Mouse (Mus musculus): ENCODE measurements around the gene Trappc13.

The Trappc13 gene

DNA sequence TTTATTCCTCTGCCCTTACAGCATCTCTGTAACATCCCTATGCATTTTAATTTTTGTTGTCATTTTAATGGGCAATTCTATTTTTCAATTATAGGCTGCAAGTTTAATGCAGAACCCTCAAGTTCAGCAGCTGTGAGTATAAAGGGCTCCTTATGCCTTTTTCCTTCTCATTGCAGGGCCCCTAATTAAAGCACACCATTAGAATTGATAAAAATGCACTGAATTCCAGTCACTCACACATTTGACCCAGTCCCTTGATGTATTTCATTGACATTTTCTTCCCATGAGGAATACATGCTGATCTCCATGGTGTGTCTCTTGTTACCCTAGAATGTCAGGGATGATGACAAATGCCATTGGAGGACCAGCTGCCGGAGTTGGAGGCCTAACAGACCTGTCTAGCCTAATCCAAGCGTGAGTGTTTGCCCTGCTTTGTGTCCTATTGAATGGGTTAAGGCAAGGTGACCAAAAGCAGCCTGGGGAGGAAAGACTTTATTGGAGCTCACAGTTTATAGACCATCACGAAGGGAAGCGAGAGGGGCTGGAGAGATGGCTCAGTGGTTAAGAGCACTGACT, 43.7 kb downstream of the Trappc13 start:
- TF ChIP-seq GATA4 (IDR thresholded peaks at IDR 0.05; ENCODE audit: insufficient replicate concordance, low read length): no peak

DNA sequence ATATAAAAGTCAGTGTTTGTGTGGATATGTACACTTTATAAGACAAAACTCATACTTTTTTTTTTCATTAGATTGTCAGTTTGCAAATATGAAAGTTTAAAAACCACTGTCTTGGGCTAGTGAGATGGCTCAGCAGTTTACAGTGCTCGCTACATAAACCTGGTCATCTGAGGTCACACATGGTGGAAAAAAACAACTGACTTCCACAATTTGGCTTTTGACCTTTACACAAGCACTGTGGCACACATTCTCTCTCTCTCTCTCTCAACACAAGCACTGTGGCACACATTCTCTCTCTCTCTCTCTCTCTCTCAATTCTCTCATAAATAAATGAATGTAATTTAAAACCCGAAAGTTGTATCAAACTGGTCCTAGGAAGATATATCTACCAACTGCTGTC, 45.7 kb downstream of the Trappc13 start:
- no peak for TF ChIP-seq GATA4 (IDR thresholded peaks at IDR 0.05; ENCODE audit: insufficient replicate concordance, low read length)

DNA sequence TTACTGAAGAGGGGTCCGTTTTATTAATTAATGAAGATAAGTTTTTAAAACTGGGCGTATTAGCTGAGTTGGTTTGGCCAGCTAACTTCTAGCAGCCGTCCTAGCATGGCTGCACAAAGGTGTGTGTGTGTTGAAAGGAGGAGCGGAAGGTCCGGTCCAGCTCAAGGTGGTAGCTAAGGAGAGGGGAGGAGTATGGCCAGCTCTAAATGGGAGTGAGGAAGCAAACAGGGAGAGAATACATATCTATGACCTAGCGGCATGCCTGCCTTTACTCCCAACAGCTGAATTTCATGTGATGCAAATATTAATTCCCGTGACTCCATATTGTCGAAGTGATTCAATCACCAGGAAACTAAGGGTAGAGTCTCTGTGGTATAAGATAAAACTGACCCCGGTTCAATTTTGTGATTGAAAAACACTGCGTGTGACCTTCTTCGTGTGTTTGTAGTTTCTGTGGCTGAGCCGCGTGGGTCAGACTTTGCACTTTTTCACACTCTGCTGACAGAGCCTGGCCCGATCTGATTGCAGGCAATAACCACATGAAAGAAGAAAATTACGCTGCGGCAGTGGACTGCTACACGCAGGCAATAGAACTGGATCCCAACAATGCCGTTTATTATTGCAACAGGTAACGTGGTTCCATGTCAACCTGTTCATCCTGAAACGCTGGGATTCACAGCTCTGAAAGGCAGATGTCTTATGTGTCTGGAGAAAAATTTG, 54.4 kb downstream of the Trappc13 start:
- TF ChIP-seq GATA4 (IDR thresholded peaks at IDR 0.05; ENCODE audit: insufficient replicate concordance, low read length): no peak

DNA sequence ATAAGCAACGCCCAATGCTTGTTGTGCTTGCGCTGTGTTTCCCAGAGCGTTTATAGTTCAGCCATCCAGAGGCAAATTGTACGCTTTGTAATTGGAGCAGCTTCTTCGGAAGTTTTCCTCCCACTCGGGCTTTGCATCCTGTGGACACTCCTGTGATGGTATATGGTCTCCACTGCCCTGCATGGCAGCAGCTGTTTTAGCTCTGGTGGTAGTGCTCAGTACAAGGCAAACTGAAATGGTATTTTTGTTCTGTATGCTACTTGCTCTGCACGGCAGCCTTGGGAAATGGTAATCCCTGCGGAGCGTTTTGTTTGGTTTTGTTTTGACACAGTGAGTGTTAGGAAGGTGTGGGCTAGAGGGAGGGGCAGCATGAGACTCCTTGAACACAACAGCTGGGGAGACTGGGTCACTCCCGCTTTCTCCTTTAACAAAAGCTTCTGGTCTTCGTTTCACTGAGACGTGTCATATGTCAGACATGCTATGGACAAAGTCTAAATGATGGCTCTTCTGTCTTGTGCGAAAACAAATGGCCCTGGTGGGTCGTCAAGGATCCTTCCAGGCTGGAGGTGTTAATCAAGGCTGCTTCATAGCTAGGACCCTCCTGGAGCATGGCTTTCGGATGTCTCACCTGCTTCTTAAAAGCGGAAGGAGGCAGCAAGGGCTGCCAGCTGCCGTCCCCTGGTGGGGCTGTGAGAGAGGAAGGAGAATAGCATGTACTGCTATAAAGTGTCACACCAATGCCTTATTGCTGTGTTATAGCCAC, 56.0 kb downstream of the Trappc13 start:
- no peak for TF ChIP-seq GATA4 (IDR thresholded peaks at IDR 0.05; ENCODE audit: insufficient replicate concordance, low read length)

DNA sequence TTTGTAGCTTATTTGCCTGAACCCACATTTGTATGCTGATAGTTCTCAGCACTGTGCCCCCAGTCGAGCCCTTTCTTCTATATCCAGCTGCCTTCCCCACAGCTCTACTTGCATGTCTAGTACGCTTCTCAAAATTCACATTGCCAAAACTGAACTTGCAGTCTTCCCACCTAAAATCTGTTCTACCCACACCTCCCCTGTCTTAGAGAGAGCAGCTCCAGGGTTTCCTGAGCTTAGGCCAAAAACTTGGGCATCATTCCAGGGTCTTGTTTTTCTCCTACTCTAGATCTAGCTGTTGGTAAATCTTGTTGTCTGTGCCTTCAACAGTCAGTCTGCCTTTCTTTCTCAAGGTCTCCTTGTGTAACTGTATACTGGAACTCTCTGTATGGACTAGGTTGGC, 63.4 kb downstream of the Trappc13 start:
- no peak for TF ChIP-seq GATA4 (IDR thresholded peaks at IDR 0.05; ENCODE audit: insufficient replicate concordance, low read length)

DNA sequence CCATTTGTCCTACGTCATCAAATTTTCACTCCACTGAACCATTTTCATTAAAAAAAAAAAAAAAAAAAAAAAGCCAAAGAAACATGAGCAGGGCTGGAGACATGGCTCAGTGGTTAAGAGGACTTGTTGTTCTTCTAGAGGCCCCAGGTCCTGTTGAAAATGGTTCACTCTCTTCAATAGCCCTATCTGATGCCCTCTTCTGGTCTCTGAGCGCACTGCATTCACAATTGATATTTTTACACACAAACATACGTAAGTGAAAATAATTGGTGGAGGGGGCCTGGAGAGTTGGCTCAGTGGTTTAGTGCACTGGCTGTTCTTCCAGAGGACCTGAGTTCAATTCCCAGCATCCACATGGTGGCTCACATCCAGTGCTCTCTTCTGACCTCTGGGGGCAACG, 64.5 kb downstream of the Trappc13 start:
- TF ChIP-seq GATA4 (IDR thresholded peaks at IDR 0.05; ENCODE audit: insufficient replicate concordance, low read length): no peak

DNA sequence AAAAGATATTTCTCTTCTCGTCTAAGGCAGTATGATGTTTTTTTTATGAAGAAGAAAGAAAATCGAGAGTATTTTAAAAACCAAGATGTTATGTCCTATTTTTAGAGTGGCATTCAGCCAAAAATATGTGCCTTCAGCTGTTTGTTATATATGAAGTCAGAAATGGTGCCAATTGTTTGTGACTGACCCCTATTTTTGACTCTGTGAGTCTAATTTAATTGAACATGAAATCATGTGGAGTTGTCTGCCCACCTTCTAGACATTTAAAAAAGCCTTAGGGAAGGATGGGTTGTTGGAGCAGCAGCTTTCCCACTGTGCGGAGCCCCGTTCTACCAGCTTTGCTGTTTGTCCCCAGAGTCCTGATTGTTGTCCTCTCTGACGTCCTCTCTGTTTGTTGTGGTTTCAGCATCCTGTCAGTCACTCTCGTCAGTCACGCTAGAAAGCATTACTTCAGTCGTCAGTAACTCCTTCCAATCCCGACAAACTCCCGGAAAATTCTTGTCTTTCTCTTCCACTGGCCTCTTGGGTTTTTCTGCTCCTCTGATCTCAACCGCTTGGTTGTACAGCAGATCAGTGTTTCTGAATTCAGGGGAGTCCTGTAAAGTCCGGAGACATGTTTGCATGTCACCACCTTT, 65.9 kb downstream of the Trappc13 start:
- TF ChIP-seq GATA4 (IDR thresholded peaks at IDR 0.05; ENCODE audit: insufficient replicate concordance, low read length): no peak

DNA sequence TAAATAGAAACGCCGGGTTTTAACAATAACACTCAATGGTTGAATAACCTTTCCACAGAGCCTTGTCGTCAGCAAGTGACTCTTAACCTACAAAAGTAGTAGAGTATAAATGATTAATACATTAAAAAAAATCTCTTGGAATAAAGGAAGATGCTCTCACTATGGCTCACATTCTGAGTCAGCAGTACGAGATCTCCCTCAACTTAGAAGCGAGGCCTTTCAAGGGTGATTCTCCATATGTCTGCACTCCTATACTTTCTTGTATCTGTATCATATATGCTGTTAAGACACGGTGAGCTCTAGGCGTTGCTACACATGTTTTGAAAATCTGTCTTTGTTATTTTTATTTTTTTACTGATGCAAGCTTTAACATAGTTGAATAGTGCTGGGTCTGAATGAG, 67.7 kb downstream of the Trappc13 start:
- TF ChIP-seq GATA4 (IDR thresholded peaks at IDR 0.05; ENCODE audit: insufficient replicate concordance, low read length): no peak

DNA sequence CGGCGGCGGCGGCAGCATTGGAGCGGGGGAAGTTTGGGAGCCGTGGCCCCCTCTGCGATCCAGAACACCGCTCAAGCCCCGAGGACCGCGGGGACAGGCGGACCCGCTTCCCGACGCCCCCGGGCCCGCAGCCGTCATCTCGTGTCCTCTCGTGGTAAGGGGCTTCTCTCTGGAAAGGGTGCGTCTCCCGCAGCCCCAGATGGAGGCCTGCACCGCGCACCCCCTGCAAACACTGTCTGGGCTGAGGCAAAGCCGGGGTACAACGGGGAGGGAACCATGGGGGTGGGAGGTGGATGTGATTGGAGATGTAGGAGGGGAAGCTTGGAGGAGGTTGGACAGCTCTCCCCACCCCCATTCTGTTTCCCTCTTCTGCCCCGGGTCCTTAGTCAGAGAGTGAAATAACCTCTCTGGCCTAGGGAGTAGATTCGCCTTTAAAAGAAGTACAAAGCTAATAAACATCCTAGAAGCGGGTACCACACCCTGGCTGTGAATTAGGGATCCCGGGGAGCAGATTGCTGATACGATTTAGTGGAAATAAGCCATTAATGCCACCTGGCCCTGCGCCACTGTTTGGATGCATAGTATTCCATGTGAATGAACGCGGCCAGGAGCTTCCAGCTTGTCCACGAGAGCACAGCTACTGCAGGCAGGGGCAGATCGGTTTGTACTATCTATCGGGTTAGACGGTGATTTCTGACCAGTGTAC, 68.3 kb downstream of the Trappc13 start:
- no peak for TF ChIP-seq GATA4 (IDR thresholded peaks at IDR 0.05; ENCODE audit: insufficient replicate concordance, low read length)

DNA sequence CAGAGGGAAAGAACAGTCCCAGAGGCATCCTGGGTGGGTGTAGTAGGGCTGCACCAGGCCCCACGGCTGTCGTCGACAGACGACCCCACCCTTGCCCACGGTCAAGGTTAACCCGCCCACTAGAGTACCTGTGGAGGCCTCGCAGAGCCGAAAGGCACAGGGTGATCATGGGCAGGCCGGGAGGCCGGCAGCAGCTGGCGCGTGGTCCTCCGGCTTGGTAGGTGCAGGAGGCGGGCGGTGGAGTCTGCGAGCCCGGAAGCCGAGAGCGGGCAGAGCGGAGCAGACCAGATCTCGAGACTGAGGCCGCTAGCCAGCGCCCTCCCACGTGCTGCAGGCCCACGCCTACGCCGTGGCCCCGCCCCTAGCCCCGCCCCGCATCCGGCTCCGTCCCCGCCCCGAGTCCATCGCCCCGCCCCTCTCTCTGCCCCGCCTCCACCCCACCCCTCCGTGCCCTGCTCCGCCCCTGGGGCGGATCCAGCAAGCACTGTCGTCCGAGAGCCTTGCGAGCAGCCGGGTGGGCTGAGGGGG, 68.9 kb downstream of the Trappc13 start, which contains the start of the genes Nln and Sgtb:
Gene Nln, minus strand, starts transcription at position 327 of the 528 bp plus-strand sequence.
Gene Sgtb, plus strand, starts transcription at position 454 of the 528 bp plus-strand sequence.
- TF ChIP-seq GATA4 (IDR thresholded peaks at IDR 0.05; ENCODE audit: insufficient replicate concordance, low read length): no peak; the same call in 1 of the 2 replicates

DNA sequence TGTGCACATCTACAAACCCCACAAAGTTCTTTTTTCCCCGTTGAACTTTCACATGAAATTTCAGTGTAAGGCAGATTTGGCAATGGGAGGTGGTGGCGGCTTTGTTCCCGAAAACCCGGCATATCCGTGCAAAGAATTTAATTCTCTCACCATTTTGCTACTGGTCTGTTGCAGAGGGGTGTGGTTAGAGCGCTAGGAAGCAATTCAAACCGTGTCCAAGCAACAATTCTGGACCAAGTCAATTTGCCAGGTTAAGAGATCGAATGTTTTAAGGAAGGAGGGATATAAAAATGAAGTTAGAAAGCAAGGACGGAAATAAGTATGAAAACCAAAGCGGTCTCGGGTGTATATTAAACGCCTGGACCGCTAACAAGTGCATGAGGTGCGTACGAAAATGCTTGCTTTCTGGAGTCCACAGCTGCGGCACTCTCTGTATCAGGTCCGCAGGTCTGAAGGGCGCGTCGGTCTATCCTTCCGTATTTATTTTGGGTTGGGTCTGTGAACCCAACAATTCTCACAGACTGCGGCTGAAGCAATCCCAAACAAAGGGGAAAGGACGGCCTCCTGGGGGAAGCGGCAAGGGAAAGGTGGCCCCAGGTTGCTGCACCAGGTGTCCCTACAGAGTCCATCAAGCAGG, 69.5 kb downstream of the Trappc13 start:
- no peak for TF ChIP-seq GATA4 (IDR thresholded peaks at IDR 0.05; ENCODE audit: insufficient replicate concordance, low read length)

DNA sequence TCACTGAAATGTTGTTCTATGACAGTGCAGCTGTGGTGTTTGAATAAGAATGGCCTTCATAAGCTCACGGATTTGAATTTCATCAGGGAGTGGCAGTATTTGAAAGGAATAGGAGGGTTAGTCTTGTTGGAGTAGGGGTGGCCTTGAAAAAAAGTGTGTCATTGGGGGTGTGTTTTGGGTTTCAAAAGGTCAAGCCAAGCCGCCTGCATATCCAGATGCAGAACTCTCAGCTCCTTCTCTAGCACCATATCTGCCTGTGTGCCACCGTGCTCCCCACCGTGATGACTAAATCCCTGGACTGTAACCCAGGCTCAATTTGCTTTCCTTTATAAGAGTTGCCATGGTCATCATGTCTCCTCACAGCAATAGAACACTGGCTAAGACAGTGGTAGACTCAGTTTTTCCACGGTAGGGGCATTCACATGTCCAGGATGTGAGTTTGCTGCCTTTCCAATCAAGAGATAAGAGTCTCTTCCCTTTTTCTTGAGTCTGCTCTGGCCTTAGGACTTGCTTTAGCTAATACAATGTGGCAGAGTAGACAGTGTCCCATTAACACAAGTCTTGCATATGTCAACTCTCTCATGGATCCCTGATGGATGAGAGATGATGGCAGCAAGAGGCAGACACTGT, 76.5 kb downstream of the Trappc13 start:
- TF ChIP-seq GATA4 (IDR thresholded peaks at IDR 0.05; ENCODE audit: insufficient replicate concordance, low read length): no peak

DNA sequence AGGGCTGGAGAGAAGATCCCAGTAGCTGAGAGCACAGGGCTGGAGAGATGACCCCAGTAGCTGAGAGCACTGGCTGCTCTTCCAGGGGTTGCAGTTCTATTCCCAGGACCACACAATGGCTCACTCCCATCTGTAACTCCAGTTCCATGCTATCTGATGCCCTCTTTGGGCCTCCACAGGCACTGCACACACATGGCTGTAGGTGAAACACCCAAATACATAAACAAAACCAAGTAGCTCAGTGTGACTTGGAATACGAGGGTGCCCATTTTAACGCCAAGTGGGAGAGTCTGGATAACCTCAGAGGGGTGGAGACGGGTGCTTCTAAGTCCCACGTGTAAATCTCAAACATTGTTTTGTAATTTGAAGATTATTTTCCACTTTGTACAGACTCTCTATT, 77.9 kb downstream of the Trappc13 start:
- no peak for TF ChIP-seq GATA4 (IDR thresholded peaks at IDR 0.05; ENCODE audit: insufficient replicate concordance, low read length)

DNA sequence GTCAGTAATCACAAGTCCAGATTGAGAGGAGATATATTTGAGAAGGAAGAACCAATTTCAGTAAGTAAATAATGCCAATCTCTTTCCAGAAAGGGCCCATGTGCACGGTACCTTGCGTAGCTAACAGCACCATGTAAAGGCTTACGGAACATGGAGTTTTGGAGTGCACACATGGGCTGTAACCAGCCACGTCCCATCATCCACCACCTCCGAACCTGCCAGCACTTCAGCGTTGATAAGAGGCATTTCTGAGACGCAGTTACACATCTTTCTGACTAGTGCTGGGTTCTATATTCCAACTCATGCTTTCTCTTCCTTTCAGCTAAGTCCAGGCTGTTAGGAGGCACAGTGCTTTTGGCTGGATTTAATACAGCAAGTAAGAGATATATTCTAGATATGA, 81.1 kb downstream of the Trappc13 start:
- TF ChIP-seq GATA4 (IDR thresholded peaks at IDR 0.05; ENCODE audit: insufficient replicate concordance, low read length): no peak
